9 mouse cellular contexts compared by ENCODE assay signal in the genomic region with DNA sequence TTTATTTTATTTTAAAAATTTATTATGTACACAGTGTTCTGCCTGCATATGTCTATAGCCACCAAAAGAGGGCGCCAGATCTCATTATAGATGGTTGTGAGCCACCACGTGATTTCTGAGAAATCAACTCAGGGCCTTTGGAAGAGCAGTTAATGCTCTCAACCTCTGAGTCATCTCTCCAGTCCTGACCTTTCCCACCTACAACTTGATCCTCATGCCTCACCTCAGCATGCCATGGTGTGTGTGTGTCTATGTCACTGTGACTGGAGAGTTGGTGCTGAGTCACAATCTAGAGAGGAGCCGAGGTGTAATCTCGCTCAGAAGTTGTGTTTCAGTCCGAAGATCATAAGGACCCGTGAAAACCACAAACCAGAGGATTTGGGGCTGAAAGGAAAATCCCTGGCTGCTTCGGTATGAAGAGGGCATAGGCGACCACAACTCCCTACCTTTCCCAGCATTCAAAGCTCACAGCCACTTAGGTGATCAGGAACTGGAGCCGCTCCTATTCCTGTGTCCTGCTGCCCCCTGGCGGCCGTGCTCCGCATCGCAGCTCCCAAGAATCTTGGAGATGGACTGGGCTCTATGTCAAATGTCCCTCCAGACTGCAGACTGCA. TPM values are rescaled to one million over a fixed set of nuclear protein-coding genes. Genes with fewer than 3 reads are reported as not detected.
A peak's percentile ranks its signal among the peaks of the same experiment; 100 is the strongest.
DNase-seq lines count a peak whose midpoint lies in the region; ATAC-seq and TF ChIP-seq lines count a peak whose summit lies in the region.
"Had no signal": no experiment of that assay in that cellular context is flagged by ENCODE, and none has a peak within 500 bp of the region (broad histone marks: within the 10 kb centered on the region; RNA-seq: fewer than 3 reads in every experiment).

No protein-coding gene starts in this region.

- no peak overlapping the region for H3K27ac ChIP-seq in heart, embryonic 12.5 days (ENCODE audit: poor library complexity, severe bottlenecking)
- no peak overlapping the region for H3K27ac ChIP-seq in stomach, postnatal 0 days (replicated peaks)
- H3K27ac ChIP-seq: embryonic facial prominence, embryonic 12.5 days had no signal

- peak; percentile 89 for TF ChIP-seq CTCF in stomach, postnatal 0 days (IDR thresholded peaks at IDR 0.05; ENCODE audit: low read depth)

- WGBS in heart, embryonic 12.5 days, result 28% methylated on average over 13 of the region's 13 CpGs
- WGBS in stomach, postnatal 0 days, result 29% methylated on average over 13 of the region's 13 CpGs

- H3ac ChIP-seq in myocyte (ENCODE audit: control insufficient read depth, insufficient read length), result no peak overlapping the region

- no peak overlapping the region for H3K4me2 ChIP-seq in heart, embryonic 12.5 days
- H3K4me2 ChIP-seq in myocyte (ENCODE audit: low read depth), result peak overlapping the region; percentile 88
- H3K4me2 ChIP-seq in stomach, postnatal 0 days (replicated peaks; ENCODE audit: low read depth), result no peak overlapping the region
- H3K4me2 ChIP-seq: embryonic facial prominence, embryonic 12.5 days had no signal

- H3K27me3 ChIP-seq in heart, embryonic 12.5 days (replicated peaks), result peaks cover 4% of the 10 kb centered on the region
- peaks cover 19% of the 10 kb centered on the region for H3K27me3 ChIP-seq in myocyte (ENCODE audit: control insufficient read depth, insufficient read depth, insufficient read length)
- H3K27me3 ChIP-seq in stomach, postnatal 0 days (ENCODE audit: control insufficient read depth, insufficient read depth, low read length), result no peaks in the 10 kb centered on the region
- H3K27me3 ChIP-seq: embryonic facial prominence, embryonic 12.5 days had no signal

- no peak for TF ChIP-seq EP300 in stomach, postnatal 0 days (optimal IDR thresholded peaks at IDR 0.05)

- no peak overlapping the region for H3K4me3 ChIP-seq in heart, embryonic 12.5 days
- peak overlapping the region; percentile 3 for H3K4me3 ChIP-seq in myocyte
- no peak overlapping the region for H3K4me3 ChIP-seq in stomach, postnatal 0 days (ENCODE audit: low read depth, low read length)
- H3K4me3 ChIP-seq: embryonic facial prominence, embryonic 12.5 days had no signal

- no peak for TF ChIP-seq POLR2A in myocyte (IDR thresholded peaks at IDR 0.05; ENCODE audit: insufficient read length, low read depth)

- peak; percentile 98 for DNase-seq in heart, adult 11 months
- DNase-seq in c-Kit-negative CD71-positive TER-119-positive erythroid progenitor cells, embryonic 14.5 days (ENCODE audit: low read depth, low spot score), result peak; percentile 67
- peak; percentile 36 to 96 for DNase-seq in frontal cortex, adult 2 months (ENCODE audit: extremely low spot score in 1 of 2, low spot score in 1 of 2)
- peak; percentile 95 for DNase-seq in induced T-regulatory cell, adult 2 months (ENCODE audit: low read depth)
- peak; percentile 92 for DNase-seq in left cerebral cortex, postnatal 4 days
- peak; percentile 82 for DNase-seq in stomach, postnatal 0 days (ENCODE audit: low spot score)

- no peaks in the 10 kb centered on the region for H3K79me2 ChIP-seq in myocyte (ENCODE audit: control insufficient read depth, insufficient read depth)

- no peaks in the 10 kb centered on the region; the same call in 1 of the 2 replicates for H3K9me3 ChIP-seq in heart, embryonic 12.5 days (replicated peaks)
- H3K9me3 ChIP-seq in stomach, postnatal 0 days (ENCODE audit: control insufficient read depth, low read length), result no peaks in the 10 kb centered on the region

- intact Hi-C loops in left cerebral cortex, postnatal 4 days (cut with DNase I), result no loop called here

- H3K9ac ChIP-seq in heart, embryonic 12.5 days, result no peak overlapping the region
- no peak overlapping the region for H3K9ac ChIP-seq in stomach, postnatal 0 days (ENCODE audit: low read length)
- H3K9ac ChIP-seq: embryonic facial prominence, embryonic 12.5 days had no signal

- H3K4me1 ChIP-seq in heart, embryonic 12.5 days (replicated peaks), result no peaks in the 10 kb centered on the region
- no peaks in the 10 kb centered on the region for H3K4me1 ChIP-seq in stomach, postnatal 0 days (replicated peaks; ENCODE audit: control insufficient read depth, insufficient read depth)
- H3K4me1 ChIP-seq: embryonic facial prominence, embryonic 12.5 days had no signal

- H3K36me3 ChIP-seq in heart, embryonic 12.5 days, result no peaks in the 10 kb centered on the region
- no peaks in the 10 kb centered on the region for H3K36me3 ChIP-seq in myocyte (ENCODE audit: control insufficient read depth, insufficient read depth)
- no peaks in the 10 kb centered on the region for H3K36me3 ChIP-seq in stomach, postnatal 0 days (ENCODE audit: control insufficient read depth, insufficient read depth, low read length)
- H3K36me3 ChIP-seq: embryonic facial prominence, embryonic 12.5 days had no signal

- ATAC-seq in heart, embryonic 12.5 days (ENCODE audit: insufficient number of reproducible peaks, low FRiP score), result no peak
- ATAC-seq in stomach, postnatal 0 days (ENCODE audit: low FRiP score, low TSS enrichment), result peak; percentile 85

TF ChIP-seq in myocyte, 11 proteins besides CTCF, POLR2A, EP300 and RAD21:
- TF ChIP-seq POLR2AphosphoS2 (IDR thresholded peaks at IDR 0.05; ENCODE audit: insufficient read length, low read depth), result no peak
- TF ChIP-seq USF1 (IDR thresholded peaks at IDR 0.05; ENCODE audit: low read depth), result peak; percentile 94

RNA-seq across cellular contexts. Expression of a gene that starts 18.5 kb away (rescaled TPM):
- 0.08 and 0.14 TPM in 2 replicates for polyA plus RNA-seq in heart, embryonic 12.5 days (2016; fragmentation: Nextera tagmentation; extraction: Ambion mirVana)
- polyA plus RNA-seq in frontal cortex, adult 2 months (2012; rRNA removed), result 0.44 and 1.1 TPM in 2 replicates
- total RNA-seq in left cerebral cortex, postnatal 4 days (2021), result under 1 TPM; 0.28 to 0.32 TPM
- 6.6 TPM for polyA plus RNA-seq in myocyte (2012; fragmentation: generic; extraction: Trizol)
- not detected in 2 replicates for polyA plus RNA-seq in stomach, postnatal 0 days (2015; fragmentation: Nextera tagmentation; extraction: Ambion mirVana)
- polyA plus RNA-seq: embryonic facial prominence, embryonic 12.5 days had no signal

RNA-seq across cellular contexts. Expression of a gene that starts 39.2 kb away (rescaled TPM):
- 30.2 and 32.8 TPM in 2 replicates for polyA plus RNA-seq in heart, embryonic 12.5 days (2016; fragmentation: Nextera tagmentation; extraction: Ambion mirVana)
- polyA plus RNA-seq in frontal cortex, adult 2 months (2012; rRNA removed), result 66.1 and 69.2 TPM in 2 replicates
- total RNA-seq in left cerebral cortex, postnatal 4 days (2021), result 10 to 100 TPM; 19.1 to 22.8 TPM
- polyA plus RNA-seq in myocyte (2012; fragmentation: generic; extraction: Trizol), result 38.3 TPM
- polyA plus RNA-seq in stomach, postnatal 0 days (2015; fragmentation: Nextera tagmentation; extraction: Ambion mirVana), result 303 and 307 TPM in 2 replicates

RNA-seq across cellular contexts. Expression of a gene that starts 40.3 kb away (rescaled TPM):
- polyA plus RNA-seq in heart, embryonic 12.5 days (2016; fragmentation: Nextera tagmentation; extraction: Ambion mirVana), result 4.1 and 5.0 TPM in 2 replicates
- polyA plus RNA-seq in frontal cortex, adult 2 months (2012; rRNA removed), result 0.14 and 0.46 TPM in 2 replicates
- total RNA-seq in left cerebral cortex, postnatal 4 days (2021), result 1 to 10 TPM in 1 of 2 experiments, under 1 TPM in 1; 0.48 to 2.2 TPM
- polyA plus RNA-seq in myocyte (2012; fragmentation: generic; extraction: Trizol), result 0.17 TPM
- 1.2 and 1.6 TPM in 2 replicates for polyA plus RNA-seq in stomach, postnatal 0 days (2015; fragmentation: Nextera tagmentation; extraction: Ambion mirVana)
